ENCODE assay signal across 12 mouse cellular contexts in genomic region chr2:115119429-115120205, GRCm38 (mm10).
DNase-seq lines count a peak whose midpoint lies in the region; ATAC-seq and TF ChIP-seq lines count a peak whose summit lies in the region.
"Had no signal": no experiment of that assay in that cellular context is flagged by ENCODE, and none has a peak within 500 bp of the region (broad histone marks: within the 10 kb centered on the region; RNA-seq: fewer than 3 reads in every experiment).

No protein-coding gene starts in this region.

- TF ChIP-seq CTCF in kidney, postnatal 0 days (IDR thresholded peaks at IDR 0.05; ENCODE audit: low read depth): peak; percentile 46

- WGBS in kidney, postnatal 0 days: 76% methylated on average over 9 of the region's 9 CpGs
- WGBS in kidney, embryonic 16.5 days: 76% methylated on average over 9 of the region's 9 CpGs
- 59% methylated on average over 9 of the region's 9 CpGs for WGBS in forebrain, embryonic 15.5 days
- WGBS in lung, embryonic 16.5 days: 69% methylated on average over 9 of the region's 9 CpGs
- 55% methylated on average over 9 of the region's 9 CpGs for WGBS in midbrain, embryonic 16.5 days
- 77% methylated on average over 9 of the region's 9 CpGs for WGBS in embryonic facial prominence, embryonic 10.5 days
- 76% methylated on average over 9 of the region's 9 CpGs for WGBS in heart, embryonic 11.5 days (ENCODE audit: insufficient replicate concordance)

- peak; percentile 43 for DNase-seq in kidney, postnatal 0 days (ENCODE audit: low spot score)
- DNase-seq in embryonic facial prominence, embryonic 10.5 days (ENCODE audit: low spot score): no peak
- no peak for DNase-seq in urinary bladder, postnatal 10 days (ENCODE audit: low spot score)
- DNase-seq: cerebellum, postnatal 14 days; layer of hippocampus, postnatal 36 days; thymus, postnatal 4 days had no signal

- no peaks in the 10 kb centered on the region for H3K4me1 ChIP-seq in kidney, postnatal 0 days (replicated peaks; ENCODE audit: insufficient read depth, low read length)
- no peaks in the 10 kb centered on the region for H3K4me1 ChIP-seq in kidney, embryonic 16.5 days (ENCODE audit: insufficient read depth, low read length)
- peaks cover 11% of the 10 kb centered on the region; the same call in 1 of the 2 replicates for H3K4me1 ChIP-seq in forebrain, embryonic 15.5 days
- H3K4me1 ChIP-seq in lung, embryonic 16.5 days (replicated peaks; ENCODE audit: control insufficient read depth, insufficient read depth, low read length): no peaks in the 10 kb centered on the region
- H3K4me1 ChIP-seq in midbrain, embryonic 16.5 days (ENCODE audit: control insufficient read depth, insufficient read depth, low read length): peaks cover 3% of the 10 kb centered on the region; the same call in 1 of the 2 replicates
- peaks cover 2% of the 10 kb centered on the region; the same call in 1 of the 2 replicates for H3K4me1 ChIP-seq in embryonic facial prominence, embryonic 10.5 days
- H3K4me1 ChIP-seq in heart, embryonic 11.5 days (ENCODE audit: control insufficient read depth, insufficient read depth, low read length): no peaks in the 10 kb centered on the region
- H3K4me1 ChIP-seq: heart, embryonic 15.5 days had no signal

- no peak for ATAC-seq in kidney, postnatal 0 days (replicated peaks; ENCODE audit: low FRiP score, low read depth)
- no peak for ATAC-seq in kidney, embryonic 16.5 days (ENCODE audit: low FRiP score, low TSS enrichment)
- peak; percentile 85 for ATAC-seq in forebrain, embryonic 15.5 days (replicated peaks)
- peak; percentile 47; the same call in 1 of the 2 replicates for ATAC-seq in lung, embryonic 16.5 days (ENCODE audit: low read depth)
- ATAC-seq in midbrain, embryonic 16.5 days: peak; percentile 62; the same call in 1 of the 2 replicates
- ATAC-seq in heart, embryonic 11.5 days (replicated peaks; ENCODE audit: insufficient number of reproducible peaks, low FRiP score, low TSS enrichment): no peak

- H3K4me3 ChIP-seq in kidney, postnatal 0 days (replicated peaks; ENCODE audit: low read depth, low read length): no peak overlapping the region
- H3K4me3 ChIP-seq in kidney, embryonic 16.5 days (ENCODE audit: low read length): no peak overlapping the region
- no peak overlapping the region for H3K4me3 ChIP-seq in forebrain, embryonic 15.5 days
- no peak overlapping the region for H3K4me3 ChIP-seq in lung, embryonic 16.5 days (ENCODE audit: low read length)
- H3K4me3 ChIP-seq in midbrain, embryonic 16.5 days (ENCODE audit: low read depth, low read length): no peak overlapping the region
- no peak overlapping the region for H3K4me3 ChIP-seq in embryonic facial prominence, embryonic 10.5 days
- no peak overlapping the region for H3K4me3 ChIP-seq in heart, embryonic 11.5 days (ENCODE audit: low read depth, low read length)
- H3K4me3 ChIP-seq: heart, embryonic 15.5 days had no signal

- no peaks in the 10 kb centered on the region for H3K9me3 ChIP-seq in kidney, postnatal 0 days (replicated peaks; ENCODE audit: low read length)
- no peaks in the 10 kb centered on the region for H3K9me3 ChIP-seq in kidney, embryonic 16.5 days (ENCODE audit: low read length)
- H3K9me3 ChIP-seq in forebrain, embryonic 15.5 days: no peaks in the 10 kb centered on the region
- no peaks in the 10 kb centered on the region for H3K9me3 ChIP-seq in lung, embryonic 16.5 days (ENCODE audit: control insufficient read depth, low read length)
- H3K9me3 ChIP-seq in midbrain, embryonic 16.5 days (replicated peaks; ENCODE audit: control insufficient read depth, low read length, poor library complexity, severe bottlenecking): no peaks in the 10 kb centered on the region
- H3K9me3 ChIP-seq in embryonic facial prominence, embryonic 10.5 days: no peaks in the 10 kb centered on the region
- no peaks in the 10 kb centered on the region for H3K9me3 ChIP-seq in heart, embryonic 11.5 days (replicated peaks; ENCODE audit: control insufficient read depth, low read length)
- H3K9me3 ChIP-seq: heart, embryonic 15.5 days had no signal

- no peaks in the 10 kb centered on the region for H3K27me3 ChIP-seq in kidney, postnatal 0 days (ENCODE audit: insufficient read depth, low read length)
- H3K27me3 ChIP-seq in kidney, embryonic 16.5 days (ENCODE audit: insufficient read depth, low read length): no peaks in the 10 kb centered on the region
- no peaks in the 10 kb centered on the region for H3K27me3 ChIP-seq in forebrain, embryonic 15.5 days
- no peaks in the 10 kb centered on the region for H3K27me3 ChIP-seq in lung, embryonic 16.5 days (ENCODE audit: control insufficient read depth, insufficient read depth, low read depth, low read length)
- H3K27me3 ChIP-seq in midbrain, embryonic 16.5 days (ENCODE audit: control insufficient read depth, insufficient read depth, low read depth, low read length): no peaks in the 10 kb centered on the region
- no peaks in the 10 kb centered on the region for H3K27me3 ChIP-seq in embryonic facial prominence, embryonic 10.5 days (replicated peaks; ENCODE audit: low read depth, poor library complexity, severe bottlenecking)
- no peaks in the 10 kb centered on the region for H3K27me3 ChIP-seq in heart, embryonic 11.5 days (ENCODE audit: control insufficient read depth, insufficient read depth, low read length)
- H3K27me3 ChIP-seq: heart, embryonic 15.5 days had no signal

- no peak overlapping the region for H3K9ac ChIP-seq in kidney, postnatal 0 days (ENCODE audit: low read depth, low read length)
- H3K9ac ChIP-seq in kidney, embryonic 16.5 days (replicated peaks; ENCODE audit: low read length): no peak overlapping the region
- no peak overlapping the region for H3K9ac ChIP-seq in forebrain, embryonic 15.5 days (replicated peaks)
- no peak overlapping the region for H3K9ac ChIP-seq in lung, embryonic 16.5 days (ENCODE audit: low read length)
- H3K9ac ChIP-seq in midbrain, embryonic 16.5 days (ENCODE audit: low read depth, low read length): no peak overlapping the region
- H3K9ac ChIP-seq in heart, embryonic 11.5 days (ENCODE audit: low read depth, low read length): no peak overlapping the region
- H3K9ac ChIP-seq: heart, embryonic 15.5 days had no signal

- H3K27ac ChIP-seq in kidney, postnatal 0 days: no peak overlapping the region
- H3K27ac ChIP-seq in kidney, embryonic 16.5 days (ENCODE audit: low read length): no peak overlapping the region
- peak overlapping the region; percentile 65 for H3K27ac ChIP-seq in forebrain, embryonic 15.5 days (replicated peaks)
- no peak overlapping the region for H3K27ac ChIP-seq in lung, embryonic 16.5 days (ENCODE audit: low read length)
- no peak overlapping the region for H3K27ac ChIP-seq in midbrain, embryonic 16.5 days (ENCODE audit: low read length)
- no peak overlapping the region for H3K27ac ChIP-seq in embryonic facial prominence, embryonic 10.5 days (replicated peaks)
- H3K27ac ChIP-seq in heart, embryonic 11.5 days (ENCODE audit: low read depth, low read length): no peak overlapping the region
- H3K27ac ChIP-seq: heart, embryonic 15.5 days had no signal

- H3K4me2 ChIP-seq in kidney, postnatal 0 days (ENCODE audit: low read length): no peak overlapping the region
- H3K4me2 ChIP-seq in kidney, embryonic 16.5 days (replicated peaks; ENCODE audit: low read depth, low read length): no peak overlapping the region
- H3K4me2 ChIP-seq in forebrain, embryonic 15.5 days (replicated peaks): no peak overlapping the region
- no peak overlapping the region for H3K4me2 ChIP-seq in lung, embryonic 16.5 days (ENCODE audit: low read depth, low read length)
- no peak overlapping the region for H3K4me2 ChIP-seq in midbrain, embryonic 16.5 days (ENCODE audit: low read length)
- no peak overlapping the region for H3K4me2 ChIP-seq in heart, embryonic 11.5 days
- H3K4me2 ChIP-seq: heart, embryonic 15.5 days had no signal

- no peaks in the 10 kb centered on the region for H3K36me3 ChIP-seq in kidney, postnatal 0 days (ENCODE audit: insufficient read depth, low read length)
- no peaks in the 10 kb centered on the region for H3K36me3 ChIP-seq in kidney, embryonic 16.5 days (ENCODE audit: insufficient read depth, low read length)
- H3K36me3 ChIP-seq in forebrain, embryonic 15.5 days: no peaks in the 10 kb centered on the region
- no peaks in the 10 kb centered on the region for H3K36me3 ChIP-seq in lung, embryonic 16.5 days (ENCODE audit: control insufficient read depth, insufficient read depth, low read length)
- no peaks in the 10 kb centered on the region for H3K36me3 ChIP-seq in midbrain, embryonic 16.5 days (ENCODE audit: control insufficient read depth, insufficient read depth, low read length)
- H3K36me3 ChIP-seq in embryonic facial prominence, embryonic 10.5 days (replicated peaks): no peaks in the 10 kb centered on the region
- H3K36me3 ChIP-seq in heart, embryonic 11.5 days (ENCODE audit: control insufficient read depth, insufficient read depth, low read length): no peaks in the 10 kb centered on the region
- H3K36me3 ChIP-seq: heart, embryonic 15.5 days had no signal

Comparison
In these comparisons a context has a peak if more than half of its experiments do, and no peak if none do; other contexts are left out.
1. ATAC-seq: peak in forebrain, embryonic 15.5 days (single experiment), lung, embryonic 16.5 days (single experiment) and midbrain, embryonic 16.5 days (single experiment); none in kidney, postnatal 0 days (single experiment), kidney, embryonic 16.5 days (single experiment) and heart, embryonic 11.5 days (single experiment).